Mouse (Mus musculus): ENCODE data around the gene Pln. TPM values are rescaled to one million over a fixed set of nuclear protein-coding genes. Genes with fewer than 3 reads are reported as not detected.

Gene Pln
- polyA plus RNA-seq, 1 experiment from 2014 or later = 2.0 TPM

Other genes starting within 250 kb of the Pln start
- gene Cep85l, start 42.3 kb downstream of the Pln start, polyA plus RNA-seq (2016; fragmentation: Nextera tagmentation; extraction: Ambion mirVana) = 6.9 and 7.2 TPM in 2 replicates